Mouse (Mus musculus) hindbrain, embryonic 16.5 days (tissue): ENCODE data around the gene Hmga2. TPM values are rescaled to one million over a fixed set of nuclear protein-coding genes. Genes with fewer than 3 reads are reported as not detected.
"Not testable (repeated sequence)": the region's sequence is repeated elsewhere in the genome, so short reads cannot be mapped to it uniquely, and the experiment has no call there.

Source experiments
- ATAC-seq: fragments of 200-750 bp; cut with Nextera tagmentation; 2 replicates; pipeline ENCODE4 v1.8.0; 2017; ENCODE audit warnings: moderate TSS enrichment, moderate library complexity
- H3K27ac ChIP-seq: fragments of 300-500 bp; sonication (generic); 2 replicates; pipeline ENCODE4 v1.5.1; 2014; ENCODE audit warnings: low read depth, mild to moderate bottlenecking, control low read depth, low read length, moderate library complexity
- H3K27me3 ChIP-seq: fragments of 300-500 bp; sonication (generic); replicated peaks from 2 replicates; pipeline ENCODE4 v1.6.1; 2014; ENCODE audit warnings: low read length; ENCODE audit not compliant: control insufficient read depth, insufficient read depth
- H3K36me3 ChIP-seq: fragments of 300-500 bp; sonication (generic); 2 replicates; pipeline ENCODE4 v1.6.1; 2014; ENCODE audit warnings: mild to moderate bottlenecking, low read length, moderate library complexity, mixed read lengths; ENCODE audit not compliant: control insufficient read depth, insufficient read depth
- H3K4me1 ChIP-seq: fragments of 300-500 bp; sonication (generic); 2 replicates; pipeline ENCODE4 v1.6.1; 2014; ENCODE audit warnings: low read depth, low read length; ENCODE audit not compliant: control insufficient read depth, insufficient read depth
- H3K4me2 ChIP-seq: fragments of 300-500 bp; sonication (generic); 2 replicates; pipeline ENCODE4 v1.6.1; 2014; ENCODE audit warnings: mild to moderate bottlenecking, low read length, control low read depth, moderate library complexity
- H3K4me3 ChIP-seq: fragments of 300-500 bp; sonication (generic); 2 replicates; pipeline ENCODE4 v1.5.1; 2014; ENCODE audit warnings: mild to moderate bottlenecking, low read length, control low read depth, moderate library complexity
- H3K9ac ChIP-seq: fragments of 300-500 bp; sonication (generic); 2 replicates; pipeline ENCODE4 v1.6.1; 2014; ENCODE audit warnings: low read depth, mild to moderate bottlenecking, control low read depth, low read length, moderate library complexity
- H3K9me3 ChIP-seq: fragments of 300-500 bp; sonication (generic); 2 replicates; pipeline ENCODE4 v1.6.1; 2014; ENCODE audit warnings: mild to moderate bottlenecking, low read length, moderate library complexity; ENCODE audit not compliant: control insufficient read depth
- WGBS: fragments of 180-500 bp; shearing (Covaris S2); extraction: QIAGEN DNeasy Blood & Tissue Kit; methylation state at CpG from one replicate; pipeline ENCODE4 v1.1.7; 2014; 5-methylcytosine and 5-hydroxymethylcytosine counted together
- polyA plus RNA-seq: library from polyadenylated mRNA; unstranded; fragments of >200 nt; fragmentation: Nextera tagmentation; extraction: Ambion mirVana; gene quantifications from 2 replicates; pipeline ENCODE4 v1.2.1, GENCODE M21; 2015

Hmga2 gene
- polyA plus RNA-seq, 1 experiment from 2014 or later = 1.6 TPM

GRCm38 (mm10) chr10:120365380-120366172 is 110.7 kb downstream of the Hmga2 start:
- H3K4me1 ChIP-seq = peaks cover 7% of the 10 kb centered on the region; the same call in 1 of the 2 replicates
- no peaks in the 10 kb centered on the region for H3K9me3 ChIP-seq
- no peaks in the 10 kb centered on the region for H3K27me3 ChIP-seq
- 0 out of 2 replicates have a peak, but pooled peaks have one; percentile 69 for ATAC-seq
- WGBS = 37% methylated on average over 24 of the region's 24 CpGs
- H3K27ac ChIP-seq = no peak overlapping the region
- no peaks in the 10 kb centered on the region for H3K36me3 ChIP-seq
- peak overlapping the region; percentile 33 for H3K4me2 ChIP-seq
- no peak overlapping the region for H3K4me3 ChIP-seq
- H3K9ac ChIP-seq = no peak overlapping the region

- Histone ChIP-seq H3K9me3 (no peaks in the 10 kb centered on the region), H3K27ac (no peak overlapping the region), H3K4me2 (no peak overlapping the region), H3K4me3 (no peak overlapping the region), H3K36me3 (no peaks in the 10 kb centered on the region), H3K27me3 (no peaks in the 10 kb centered on the region), H3K4me1 (peaks cover 7% of the 10 kb centered on the region; the same call in 1 of the 2 replicates), H3K9ac (no peak overlapping the region)
- 60% methylated on average over 20 of the region's 20 CpGs for WGBS
- no peak for ATAC-seq
These were observed 112.2 kb downstream of the Hmga2 start for GRCm38 (mm10) chr10:120363983-120364582.

DNA sequence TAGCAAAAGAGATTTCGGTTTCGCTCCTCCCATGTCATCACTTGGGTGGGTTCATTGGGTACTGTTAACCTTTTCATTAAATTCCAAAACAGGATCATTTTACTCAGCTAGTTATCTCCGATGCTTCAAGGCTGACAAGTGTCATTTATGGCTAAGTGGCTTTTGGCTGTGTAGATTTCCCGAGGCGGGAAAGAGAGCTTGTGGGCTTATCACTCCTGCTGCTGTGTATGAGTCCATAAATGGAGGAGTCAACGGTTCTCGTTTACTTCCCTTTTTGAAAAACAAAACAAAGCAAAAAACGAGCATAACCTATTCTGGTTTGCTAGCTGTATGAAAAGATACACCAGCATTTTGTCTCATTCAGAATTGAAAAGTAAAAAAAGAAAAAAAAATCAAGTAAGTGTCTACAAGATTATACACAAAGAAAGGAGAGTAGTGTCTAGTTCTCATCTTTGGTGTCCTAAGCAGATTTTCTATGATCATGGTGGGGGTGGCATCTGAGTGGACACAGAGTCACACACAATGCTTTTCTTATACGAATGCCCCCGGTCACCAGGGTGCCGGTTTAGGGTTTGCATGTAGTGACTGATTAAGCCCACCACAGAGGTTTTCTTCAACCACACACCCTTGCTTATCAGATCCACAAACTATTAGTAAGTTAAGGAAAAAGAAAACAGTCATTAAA is 112.8 kb downstream of the Hmga2 start:
- not testable (repeated sequence) for H3K4me1 ChIP-seq
- WGBS = 84% methylated on average over 8 of the region's 11 CpGs

DNA sequence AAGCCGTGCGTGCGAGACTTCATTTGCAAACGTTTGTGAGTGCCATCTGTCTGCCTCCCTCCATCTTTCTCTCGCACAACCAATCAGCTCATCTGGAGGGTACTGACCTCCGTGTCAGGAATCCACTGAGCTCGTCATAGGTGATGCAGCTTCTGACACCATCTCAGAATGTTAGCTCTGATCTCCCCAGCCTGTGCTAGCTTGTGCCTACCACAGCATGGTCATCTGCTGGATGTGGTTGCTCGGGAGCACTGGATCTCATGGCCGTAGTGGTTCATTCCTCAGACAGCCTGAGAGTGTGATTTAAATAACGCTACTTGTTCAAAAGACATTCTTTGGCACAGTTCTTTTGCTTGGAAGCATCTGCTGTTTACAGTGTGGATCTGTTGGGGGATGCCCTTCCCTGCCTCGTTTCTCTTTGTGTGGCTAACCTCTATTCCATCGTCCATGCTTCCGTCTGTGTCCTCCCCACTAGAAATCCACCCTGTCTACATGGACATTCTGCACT is 121.7 kb downstream of the Hmga2 start:
- H3K27me3 ChIP-seq = no peaks in the 10 kb centered on the region
- no peak overlapping the region for H3K9ac ChIP-seq
- WGBS = 67% methylated on average over 13 of the region's 13 CpGs
- no peak for ATAC-seq
- H3K4me3 ChIP-seq = no peak overlapping the region
- no peak overlapping the region for H3K27ac ChIP-seq
- H3K9me3 ChIP-seq = no peaks in the 10 kb centered on the region
- no peaks in the 10 kb centered on the region for H3K4me1 ChIP-seq
- H3K4me2 ChIP-seq = no peak overlapping the region
- H3K36me3 ChIP-seq = no peaks in the 10 kb centered on the region

More for the DNA sequence above, 112.8 kb downstream of the Hmga2 start:
- not testable (repeated sequence) for H3K4me3 ChIP-seq, H3K9ac ChIP-seq, H3K4me2 ChIP-seq, H3K9me3 ChIP-seq, H3K27ac ChIP-seq, H3K27me3 ChIP-seq, H3K36me3 ChIP-seq, ATAC-seq

DNA sequence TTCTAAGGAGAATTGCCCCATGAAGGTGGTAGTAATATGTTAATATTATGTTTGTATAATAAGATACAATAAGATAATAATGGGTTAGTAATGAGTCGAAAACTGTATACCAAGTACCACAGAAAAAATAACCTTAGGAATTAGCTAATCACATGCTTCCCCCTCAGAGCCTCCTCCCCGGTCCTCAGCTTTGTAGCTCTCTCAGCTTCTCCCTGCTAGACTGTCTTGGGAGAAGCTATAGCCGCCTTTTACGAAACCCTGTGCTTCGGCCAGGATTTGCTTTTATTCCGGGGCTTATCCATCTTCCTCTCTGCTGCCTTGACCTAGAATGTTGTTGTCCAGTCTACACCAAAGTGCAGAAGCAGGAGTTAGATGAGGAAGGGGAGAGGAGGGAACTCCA is 130.9 kb downstream of the Hmga2 start:
- no peaks in the 10 kb centered on the region for H3K4me1 ChIP-seq
- H3K9me3 ChIP-seq = no peaks in the 10 kb centered on the region
- H3K4me3 ChIP-seq = no peak overlapping the region
- 74% methylated on average over 6 of the region's 6 CpGs for WGBS
- H3K4me2 ChIP-seq = no peak overlapping the region
- no peak for ATAC-seq
- H3K9ac ChIP-seq = no peak overlapping the region
- H3K27ac ChIP-seq = no peak overlapping the region
- H3K27me3 ChIP-seq = no peaks in the 10 kb centered on the region
- H3K36me3 ChIP-seq = no peaks in the 10 kb centered on the region

DNA sequence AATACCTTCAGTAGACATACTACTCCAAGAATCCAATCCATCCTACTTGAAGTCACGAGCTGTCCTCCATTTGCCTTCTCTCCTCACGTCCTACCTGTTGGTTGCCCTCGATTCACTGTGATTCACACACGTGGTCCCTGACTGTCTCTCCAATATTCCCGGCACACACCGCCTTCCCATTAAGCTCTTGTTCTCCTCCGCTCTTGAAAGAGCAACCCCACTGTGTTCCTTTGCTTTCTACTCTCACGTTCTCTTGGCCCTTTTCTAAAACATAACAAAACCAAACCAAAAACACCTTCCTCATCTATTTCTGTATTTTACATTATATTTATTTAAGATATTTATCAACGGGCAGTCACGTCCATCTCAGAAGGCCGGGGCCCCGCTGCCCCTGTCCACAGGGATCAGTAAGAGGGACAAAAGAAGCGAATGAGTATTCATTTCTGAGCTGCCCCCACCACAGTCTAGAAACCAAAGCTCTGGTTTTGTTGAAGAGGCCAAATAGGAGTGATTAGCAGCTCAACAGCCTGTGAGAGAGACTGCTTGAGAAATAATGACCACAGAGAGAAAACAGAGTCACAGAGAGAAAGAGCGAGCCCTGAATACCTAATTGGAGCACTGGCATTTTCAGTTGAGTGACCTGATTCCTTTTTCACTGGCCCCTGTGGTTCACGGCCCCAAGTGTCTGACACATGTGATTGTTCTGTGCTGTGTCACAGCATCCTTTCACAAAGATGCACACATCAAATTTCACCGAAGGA is 131.5 kb downstream of the Hmga2 start:
- H3K27ac ChIP-seq = no peak overlapping the region
- 42% methylated on average over 16 of the region's 16 CpGs for WGBS
- no peak for ATAC-seq
- H3K9ac ChIP-seq = no peak overlapping the region
- no peaks in the 10 kb centered on the region for H3K36me3 ChIP-seq
- no peak overlapping the region for H3K4me2 ChIP-seq
- no peaks in the 10 kb centered on the region for H3K9me3 ChIP-seq
- no peak overlapping the region for H3K4me3 ChIP-seq
- no peaks in the 10 kb centered on the region for H3K4me1 ChIP-seq
- H3K27me3 ChIP-seq = no peaks in the 10 kb centered on the region

GRCm38 (mm10) chr10:120339906-120340305 is 136.4 kb downstream of the Hmga2 start:
- 76% methylated on average over 2 of the region's 2 CpGs for WGBS
- H3K27me3 ChIP-seq, ATAC-seq, H3K9ac ChIP-seq, H3K4me1 ChIP-seq, H3K9me3 ChIP-seq, H3K4me3 ChIP-seq, H3K27ac ChIP-seq, H3K36me3 ChIP-seq, H3K4me2 ChIP-seq: not testable (repeated sequence)

DNA sequence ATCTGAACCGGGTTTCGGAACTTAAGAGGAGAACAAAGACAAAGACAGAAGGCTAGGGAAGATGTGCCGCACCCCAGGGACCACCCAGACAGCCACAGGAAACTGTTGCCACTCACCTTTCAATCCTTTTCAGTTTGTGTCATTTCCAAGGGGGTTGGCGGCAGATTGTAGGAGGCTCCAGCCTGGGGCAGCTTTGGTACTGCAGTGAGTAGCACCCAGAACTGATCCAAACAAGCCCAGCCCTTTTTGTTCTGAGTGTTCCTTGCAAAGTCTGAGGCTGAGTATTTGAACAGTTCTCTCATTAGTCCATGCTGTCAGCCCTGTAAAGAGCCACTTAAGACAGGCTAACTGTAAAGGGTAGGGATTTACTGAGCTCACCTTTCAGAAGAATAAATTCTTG is 136.9 kb downstream of the Hmga2 start:
- Histone ChIP-seq H3K36me3 (no peaks in the 10 kb centered on the region), H3K4me2 (no peak overlapping the region), H3K9me3 (no peaks in the 10 kb centered on the region), H3K27me3 (no peaks in the 10 kb centered on the region), H3K27ac (no peak overlapping the region), H3K4me1 (no peaks in the 10 kb centered on the region), H3K9ac (no peak overlapping the region), H3K4me3 (no peak overlapping the region)
- no peak for ATAC-seq
- 60% methylated on average over 4 of the region's 4 CpGs for WGBS
